Mouse (Mus musculus) ES-Bruce4 (cell line): ENCODE measurements around the gene Tmem201.
"Not testable (repeated sequence)": the region's sequence is repeated elsewhere in the genome, so short reads cannot be mapped to it uniquely, and the experiment has no call there.

ENCODE experiments used
- CTCF ChIP-seq: IDR thresholded peaks from one replicate; pipeline ENCODE4 v1.8.1; 2011; ENCODE audit warnings: low read depth, low read length
- POLR2A ChIP-seq: IDR thresholded peaks from one replicate; pipeline ENCODE4 v1.8.1; 2011; ENCODE audit warnings: low read length; ENCODE audit not compliant: insufficient read depth

DNA sequence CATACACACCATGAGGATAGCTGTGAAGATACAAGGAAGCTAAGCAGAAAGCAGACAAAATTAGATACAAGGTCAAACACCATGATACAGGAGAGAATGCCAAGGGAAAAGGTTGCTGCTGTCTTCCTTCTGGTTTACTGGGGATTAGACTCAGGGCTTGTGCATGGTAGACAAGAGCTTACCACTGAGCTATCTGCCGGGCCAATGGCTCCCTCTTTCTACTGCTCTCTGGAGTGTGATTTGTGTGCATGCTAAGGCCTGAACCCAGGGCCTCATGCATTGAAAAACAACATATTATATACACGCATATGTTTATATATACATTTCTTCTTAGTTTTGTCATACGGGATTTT is 11.8 kb upstream of the Tmem201 start:
- not testable (repeated sequence) for TF ChIP-seq CTCF, POLR2A
